Mouse (Mus musculus) lung, adult 2 months (tissue): Measurements from ENCODE around the gene Hmgcll1.
"Not testable (repeated sequence)": the region's sequence is repeated elsewhere in the genome, so short reads cannot be mapped to it uniquely, and the experiment has no call there.

Experiments
- CTCF ChIP-seq: fragments of 200-500 bp; IDR thresholded peaks from 2 replicates; pipeline ENCODE4 v1.5.1; 2011; ENCODE audit warnings: mild to moderate bottlenecking, low read length, control low read depth; ENCODE audit not compliant: insufficient read depth
- POLR2A ChIP-seq: fragments of 200-500 bp; IDR thresholded peaks from 2 replicates; pipeline ENCODE4 v1.6.1; 2011; ENCODE audit warnings: low read depth, mild to moderate bottlenecking, control low read depth, low read length, borderline replicate concordance; ENCODE audit errors: extremely low read depth

DNA sequence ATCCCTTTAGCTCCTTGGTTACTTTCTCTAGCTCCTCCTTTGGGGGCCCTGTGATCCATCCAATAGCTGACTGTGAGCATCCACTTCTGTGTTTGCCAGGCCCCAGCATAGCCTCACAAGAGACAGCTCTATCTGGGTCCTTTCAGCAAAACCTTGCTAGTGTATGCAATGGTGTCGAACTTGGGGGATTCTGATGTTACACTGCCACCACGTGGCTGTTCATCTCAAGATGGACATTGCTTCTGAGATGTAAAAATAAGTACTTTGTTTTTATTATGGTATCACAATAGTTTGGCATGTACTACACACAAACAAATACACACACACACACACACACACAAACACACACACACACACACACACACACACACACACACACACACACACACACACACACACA lies 108.2 kb downstream of the Hmgcll1 start:
- not testable (repeated sequence) for TF ChIP-seq POLR2A
- TF ChIP-seq CTCF = peak; percentile 34
